Mouse (Mus musculus) large intestine, adult 2 months (tissue): ENCODE measurements at regions not wholly inside any gene's neighbourhood (a gene's known extent, or its start where the extent isn't known, plus 50 kb on each side); places are given as distances from the start of the nearest gene placed in this dataset.

Experiments used
- DNase-seq: peaks from one replicate; pipeline ENCODE4 v3.0.0-alpha.2; 2012; ENCODE audit warnings: low read depth, low spot score
- WGBS: fragments of 180-500 bp; shearing (Covaris S2); methylation state at CpG from one replicate; pipeline ENCODE4 v1.1.7; 2018; 5-methylcytosine and 5-hydroxymethylcytosine counted together

GRCm38 (mm10) chr5:128484116-128484515 is 51.2 kb upstream of the Tmem132d start:
- WGBS, result 42% methylated on average over 6 of the region's 6 CpGs
- no peak for DNase-seq

GRCm38 (mm10) chr5:128483441-128483810 is 50.5 kb upstream of the Tmem132d start:
- no peak for DNase-seq
- WGBS, result 14% methylated on average over 13 of the region's 13 CpGs

- 11% methylated on average over 20 of the region's 20 CpGs for WGBS
- DNase-seq, result no peak
These were observed 50.0 kb upstream of the Tmem132d start for GRCm38 (mm10) chr5:128482617-128483440.
